Mouse (Mus musculus) CH12.LX (cell line): ENCODE results near the gene Disp2. TPM values are rescaled to one million over a fixed set of nuclear protein-coding genes. Genes with fewer than 3 reads are reported as not detected.

Source experiments
- DNase-seq: peaks from one replicate; pipeline ENCODE4 v3.0.0-alpha.2; 2013; ENCODE audit errors: extremely low read depth
- H3K27ac ChIP-seq: 2 replicates; pipeline ENCODE4 v1.5.1; 2012; ENCODE audit warnings: low read depth, mild to moderate bottlenecking, control low read depth, moderate library complexity; ENCODE audit not compliant: insufficient read depth
- H3K27me3 ChIP-seq: replicated peaks from 2 replicates; pipeline ENCODE3; 2012; ENCODE audit warnings: inconsistent platforms
- H3K36me3 ChIP-seq, 2 experiments: replicated peaks in 1 of 2; 2 replicates each; pipeline versions ENCODE3 to v1.6.1; 2012; ENCODE audit warnings: inconsistent platforms in 1 of 2, low read length in 1 of 2, mild to moderate bottlenecking in 1 of 2, mixed read lengths in 1 of 2, moderate library complexity in 1 of 2; ENCODE audit not compliant: control insufficient read depth in 1 of 2, insufficient read depth in 1 of 2
- H3K4me1 ChIP-seq, 2 experiments: 2 replicates each; pipeline ENCODE4 v1.6.1; 2012; ENCODE audit warnings: inconsistent platforms in 1 of 2, moderate library complexity in 1 of 2; ENCODE audit not compliant: insufficient read depth in 2 of 2, control insufficient read depth in 1 of 2
- H3K4me2 ChIP-seq: 2 replicates; pipeline ENCODE4 v1.6.1; 2012; ENCODE audit warnings: low read depth, mild to moderate bottlenecking, control low read depth; ENCODE audit not compliant: poor library complexity, insufficient read depth, severe bottlenecking
- H3K4me3 ChIP-seq, 3 experiments: fragments of 150-350 bp in 1 of 3; sonication (generic) in 1 of 3; replicated peaks in 1 of 3; 2 replicates each; pipeline versions ENCODE3 to v1.5.1; 2011 to 2012; ENCODE audit warnings: low read depth in 2 of 3, low read length in 2 of 3, mild to moderate bottlenecking in 2 of 3, moderate library complexity in 2 of 3, control low read depth in 1 of 3, improper control_type of control experiment in 1 of 3, inconsistent platforms in 1 of 3, mixed read lengths in 1 of 3; ENCODE audit not compliant: poor library complexity in 1 of 3
- H3K79me2 ChIP-seq: replicated peaks from 2 replicates; pipeline ENCODE4 v1.6.1; 2012; ENCODE audit warnings: mild to moderate bottlenecking, moderate library complexity; ENCODE audit not compliant: control insufficient read depth, poor library complexity, insufficient read depth, severe bottlenecking; ENCODE audit errors: extremely low read depth
- H3K9ac ChIP-seq: 2 replicates; pipeline ENCODE4 v1.6.1; 2012; ENCODE audit warnings: low read depth, mild to moderate bottlenecking, control low read depth, moderate library complexity; ENCODE audit not compliant: insufficient read depth
- H3K9me3 ChIP-seq: replicated peaks from 2 replicates; pipeline ENCODE3; 2012; ENCODE audit warnings: low read length, inconsistent platforms, mixed read lengths
- CHD1 ChIP-seq: IDR thresholded peaks from 2 replicates; pipeline ENCODE4 v1.6.1; 2012; ENCODE audit warnings: low read depth, low read length, improper control_type of control experiment, inconsistent platforms
- GABPA ChIP-seq: IDR thresholded peaks from 2 replicates; pipeline ENCODE4 v1.6.1; 2012; ENCODE audit warnings: low read depth, low read length, improper control_type of control experiment, inconsistent platforms; ENCODE audit not compliant: insufficient replicate concordance
- HCFC1 ChIP-seq: IDR thresholded peaks from 2 replicates; pipeline ENCODE4 v1.6.1; 2012; ENCODE audit warnings: low read depth, mild to moderate bottlenecking, inconsistent platforms, low read length, improper control_type of control experiment
- IRF4 ChIP-seq: IDR thresholded peaks from 2 replicates; pipeline ENCODE4 v1.6.1; 2014; ENCODE audit warnings: low read depth, mild to moderate bottlenecking, inconsistent platforms, low read length, improper control_type of control experiment
- JUN ChIP-seq: IDR thresholded peaks from 2 replicates; pipeline ENCODE4 v1.6.1; 2011; ENCODE audit warnings: low read depth, mild to moderate bottlenecking, low read length, improper control_type of control experiment, moderate library complexity; ENCODE audit not compliant: insufficient read depth
- JUND ChIP-seq: conservative IDR thresholded peaks from 2 replicates; pipeline ENCODE4 v1.6.1; 2011; ENCODE audit warnings: low read depth, low read length, improper control_type of control experiment
- KAT2A ChIP-seq: IDR thresholded peaks from 2 replicates; pipeline ENCODE4 v1.6.1; 2012; ENCODE audit warnings: low read length, improper control_type of control experiment, inconsistent platforms; ENCODE audit not compliant: insufficient replicate concordance
- MYC ChIP-seq: IDR thresholded peaks from 2 replicates; pipeline ENCODE4 v1.6.1; 2011; ENCODE audit warnings: low read depth, mild to moderate bottlenecking, improper control_type of control experiment, low read length
- RAD21 ChIP-seq: IDR thresholded peaks from 2 replicates; pipeline ENCODE4 v1.6.1; 2011; ENCODE audit warnings: low read depth, mild to moderate bottlenecking, low read length, improper control_type of control experiment, moderate library complexity
- RCOR1 ChIP-seq: conservative IDR thresholded peaks from 2 replicates; pipeline ENCODE4 v1.6.1; 2012; ENCODE audit warnings: low read depth, mild to moderate bottlenecking, inconsistent platforms, low read length, improper control_type of control experiment
- SMC3 ChIP-seq: IDR thresholded peaks from 2 replicates; pipeline ENCODE4 v1.6.1; 2011; ENCODE audit warnings: low read depth, low read length, improper control_type of control experiment
- TCF12 ChIP-seq: IDR thresholded peaks from 2 replicates; pipeline ENCODE4 v1.6.1; 2014; ENCODE audit warnings: low read depth, mild to moderate bottlenecking, inconsistent platforms, low read length, improper control_type of control experiment
- USF1 ChIP-seq: IDR thresholded peaks from 2 replicates; pipeline ENCODE4 v1.6.1; 2014; ENCODE audit warnings: low read depth, mild to moderate bottlenecking, inconsistent platforms, low read length, improper control_type of control experiment
- USF2 ChIP-seq: conservative IDR thresholded peaks from 2 replicates; pipeline ENCODE4 v1.6.1; 2011; ENCODE audit warnings: low read depth, low read length, improper control_type of control experiment
- ZKSCAN1 ChIP-seq: IDR thresholded peaks from 2 replicates; pipeline ENCODE4 v1.6.1; 2012; ENCODE audit warnings: low read depth, inconsistent platforms, low read length, improper control_type of control experiment, borderline replicate concordance
- ZMIZ1 ChIP-seq: IDR thresholded peaks from 2 replicates; pipeline ENCODE4 v1.6.1; 2012; ENCODE audit warnings: low read depth, mild to moderate bottlenecking, inconsistent platforms, low read length, improper control_type of control experiment
- ZNF384 ChIP-seq: IDR thresholded peaks from 2 replicates; pipeline ENCODE4 v1.6.1; 2012; ENCODE audit warnings: low read depth, low read length, improper control_type of control experiment, inconsistent platforms
- dilution Hi-C: fragments of 300-500 bp; cut with MboI; formaldehyde crosslinking; loops from 2 replicates; pipeline ENCODE4 v1.14.3; 2020; ENCODE audit warnings: low sequenced_read_pairs; ENCODE audit not compliant: extremely low pct_unique_long_range_greater_than_20kb, extremely low pct_ligation_motif_present
- in situ Hi-C: fragments of 300-500 bp; cut with MboI; formaldehyde crosslinking; loops from 3 replicates; pipeline ENCODE4 v1.14.3; 2019; ENCODE audit warnings: low sequenced_read_pairs, low pct_ligation_motif_present, low pct_unique_long_range_greater_than_20kb, mixed read lengths
- polyA plus RNA-seq: library from polyadenylated mRNA; unstranded; fragments of >175 nt; gene quantifications from 2 replicates; pipeline ENCODE4 v1.2.1, GENCODE M21; 2012; ENCODE audit warnings: low read depth; ENCODE audit not compliant: insufficient read length
- total RNA-seq, 2 experiments: library from RNA; depleted of rRNA; stranded (reverse); fragments of 300-350 nt in 1 of 2; fragments of >200 nt in 1 of 2; gene quantifications; 2 replicates each; pipeline ENCODE4 v1.2.3; 2012 to 2014

The Disp2 gene
- total and polyA plus RNA-seq, 3 experiments, result not detected

- H3K9ac ChIP-seq, result no peak overlapping the region
- no peak overlapping the region for H3K27ac ChIP-seq
- H3K36me3 ChIP-seq, result no peaks in the 10 kb centered on the region
- in situ Hi-C loops, result no loop called here
- H3K9me3 ChIP-seq, result no peaks in the 10 kb centered on the region
- peaks cover 55% of the 10 kb centered on the region for H3K27me3 ChIP-seq
- no peak for DNase-seq
- TF ChIP-seq GABPA, result no peak
- TF ChIP-seq, all 38 proteins: peak for 0
- Histone ChIP-seq H3K4me3 (no peak overlapping the region), H3K4me1 (peaks cover 0 to 13% of the 10 kb centered on the region in 2 experiments; a peak in 2 of 4 replicates), H3K79me2 (no peaks in the 10 kb centered on the region), H3K4me2 (no peak overlapping the region)
- dilution Hi-C loops, result no loop called here
These were observed 3.7 kb upstream of the Disp2 start for GRCm38 (mm10) chr2:118775846-118776245.

DNA sequence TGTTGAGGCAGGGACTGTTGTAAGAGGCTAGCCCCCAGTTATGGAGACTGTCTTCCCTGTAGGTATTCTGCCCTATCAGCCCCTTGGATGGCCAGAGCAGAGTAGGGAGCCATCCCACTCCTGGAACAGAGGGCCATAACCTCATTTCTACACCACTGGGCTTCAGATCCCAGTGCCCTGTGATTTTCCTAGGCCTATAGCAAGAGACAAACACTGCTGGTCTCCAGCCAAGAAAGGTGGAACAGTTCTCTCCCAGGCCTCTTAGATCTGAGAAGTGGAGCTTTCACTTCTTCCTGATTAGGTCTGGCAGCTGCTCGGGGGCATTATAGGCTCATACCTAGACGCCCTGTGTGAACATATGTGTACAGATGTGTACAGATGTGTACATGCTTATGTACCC, 3.2 kb upstream of the Disp2 start:
- TF ChIP-seq ZKSCAN1 (no peak), TCF12 (no peak), JUND (no peak), MYC (no peak), USF2 (no peak), CHD1 (no peak), KAT2A (no peak), JUN (no peak), ZMIZ1 (no peak), USF1 (no peak), HCFC1 (no peak), IRF4 (no peak), SMC3 (no peak), ZNF384 (no peak), RAD21 (no peak), RCOR1 (no peak)
- dilution Hi-C loops, result no loop called here
- H3K79me2 ChIP-seq, result no peaks in the 10 kb centered on the region
- peaks cover 59% of the 10 kb centered on the region for H3K27me3 ChIP-seq
- H3K9me3 ChIP-seq, result no peaks in the 10 kb centered on the region
- H3K27ac ChIP-seq, result no peak overlapping the region
- DNase-seq, result no peak
- no peak overlapping the region for H3K4me3 ChIP-seq
- H3K4me2 ChIP-seq, result no peak overlapping the region
- H3K36me3 ChIP-seq, result no peaks in the 10 kb centered on the region
- H3K4me1 ChIP-seq, result peaks cover 0 to 13% of the 10 kb centered on the region in 2 experiments; a peak in 2 of 4 replicates
- in situ Hi-C loops, result no loop called here
- H3K9ac ChIP-seq, result no peak overlapping the region
